Mouse (Mus musculus): Measurements from ENCODE around the gene Adgrf3.

- TF ChIP-seq CTCF (IDR thresholded peaks at IDR 0.05; ENCODE audit: low read depth, low read length) (peak; percentile 26; the same call in 1 of the 2 replicates), TAL1 (conservative IDR thresholded peaks at IDR 0.05; ENCODE audit: low read depth, low read length) (no peak)
Measured at GRCm38 (mm10) chr5:30230901-30231300, 25.4 kb upstream of the Adgrf3 start.

All from G1E (cell line).